ENCODE assay signal across 10 mouse cellular contexts in genomic region chr5:119389857-119390256, GRCm38 (mm10).
DNase-seq lines count a peak whose midpoint lies in the region; ATAC-seq and TF ChIP-seq lines count a peak whose summit lies in the region.
"Had no signal": no experiment of that assay in that cellular context is flagged by ENCODE, and none has a peak within 500 bp of the region (broad histone marks: within the 10 kb centered on the region; RNA-seq: fewer than 3 reads in every experiment).

No protein-coding gene starts in this region.

- TF ChIP-seq EP300 in lung, postnatal 0 days (IDR thresholded peaks at IDR 0.05), result no peak

- no peak overlapping the region for H3K4me2 ChIP-seq in forebrain, postnatal 0 days (ENCODE audit: low read depth)
- H3K4me2 ChIP-seq in forebrain, embryonic 13.5 days, result no peak overlapping the region
- no peak overlapping the region for H3K4me2 ChIP-seq in lung, embryonic 16.5 days (ENCODE audit: low read depth, low read length)
- no peak overlapping the region for H3K4me2 ChIP-seq in lung, postnatal 0 days (replicated peaks; ENCODE audit: low read depth, low read length)
- no peak overlapping the region for H3K4me2 ChIP-seq in stomach, embryonic 16.5 days (ENCODE audit: low read depth, low read length)

- no peak overlapping the region for H3K27ac ChIP-seq in forebrain, postnatal 0 days (ENCODE audit: low read depth, low read length)
- no peak overlapping the region for H3K27ac ChIP-seq in forebrain, embryonic 13.5 days
- H3K27ac ChIP-seq in lung, embryonic 16.5 days (ENCODE audit: low read length), result no peak overlapping the region
- no peak overlapping the region for H3K27ac ChIP-seq in lung, postnatal 0 days (ENCODE audit: low read length)
- H3K27ac ChIP-seq in stomach, embryonic 16.5 days (ENCODE audit: low read length), result peak overlapping the region; percentile 73
- H3K27ac ChIP-seq: kidney, postnatal 0 days had no signal

- DNase-seq in forebrain, postnatal 0 days, result peak; percentile 50
- DNase-seq in lung, postnatal 0 days (ENCODE audit: low spot score), result no peak
- peak; percentile 59 to 62 for DNase-seq in frontal cortex, postnatal 36 days (ENCODE audit: low spot score in 2 of 2)
- no peak for DNase-seq in adrenal gland, postnatal 25 days
- no peak for DNase-seq in testis, postnatal 10 days (ENCODE audit: low spot score)

- no peak for ATAC-seq in forebrain, postnatal 0 days
- ATAC-seq in forebrain, embryonic 13.5 days, result no peak
- peak; percentile 49; the same call in 1 of the 2 replicates for ATAC-seq in lung, embryonic 16.5 days (ENCODE audit: low read depth)
- no peak for ATAC-seq in lung, postnatal 0 days
- no peak for ATAC-seq in stomach, embryonic 16.5 days (ENCODE audit: insufficient read depth, low FRiP score)

- no peaks in the 10 kb centered on the region for H3K27me3 ChIP-seq in forebrain, postnatal 0 days (ENCODE audit: insufficient read depth, low read length)
- no peaks in the 10 kb centered on the region for H3K27me3 ChIP-seq in forebrain, embryonic 13.5 days
- no peaks in the 10 kb centered on the region for H3K27me3 ChIP-seq in lung, embryonic 16.5 days (ENCODE audit: control insufficient read depth, insufficient read depth, low read depth, low read length)
- no peaks in the 10 kb centered on the region for H3K27me3 ChIP-seq in lung, postnatal 0 days (replicated peaks; ENCODE audit: insufficient read depth, low read length)
- no peaks in the 10 kb centered on the region for H3K27me3 ChIP-seq in stomach, embryonic 16.5 days (ENCODE audit: control insufficient read depth, insufficient read depth, low read length)

- H3K36me3 ChIP-seq in forebrain, postnatal 0 days (ENCODE audit: insufficient read depth), result no peaks in the 10 kb centered on the region
- no peaks in the 10 kb centered on the region for H3K36me3 ChIP-seq in forebrain, embryonic 13.5 days (ENCODE audit: poor library complexity, severe bottlenecking)
- no peaks in the 10 kb centered on the region for H3K36me3 ChIP-seq in lung, embryonic 16.5 days (ENCODE audit: control insufficient read depth, insufficient read depth, low read length)
- H3K36me3 ChIP-seq in lung, postnatal 0 days (ENCODE audit: insufficient read depth, low read length), result no peaks in the 10 kb centered on the region
- H3K36me3 ChIP-seq in stomach, embryonic 16.5 days (ENCODE audit: control insufficient read depth, insufficient read depth, low read length), result no peaks in the 10 kb centered on the region

- H3K4me1 ChIP-seq in forebrain, postnatal 0 days (ENCODE audit: insufficient read depth), result no peaks in the 10 kb centered on the region
- H3K4me1 ChIP-seq in forebrain, embryonic 13.5 days, result peaks cover 7% of the 10 kb centered on the region; the same call in 1 of the 2 replicates
- H3K4me1 ChIP-seq in lung, embryonic 16.5 days (replicated peaks; ENCODE audit: control insufficient read depth, insufficient read depth, low read length), result peaks cover 20% of the 10 kb centered on the region; the same call in 1 of the 2 replicates
- H3K4me1 ChIP-seq in lung, postnatal 0 days (ENCODE audit: insufficient read depth, low read depth, low read length), result no peaks in the 10 kb centered on the region
- peaks cover 10% of the 10 kb centered on the region for H3K4me1 ChIP-seq in stomach, embryonic 16.5 days (ENCODE audit: control insufficient read depth, insufficient read depth, low read length)

- no peak for TF ChIP-seq CTCF in forebrain, postnatal 0 days (IDR thresholded peaks at IDR 0.05; ENCODE audit: low read depth)
- TF ChIP-seq CTCF in lung, postnatal 0 days (IDR thresholded peaks at IDR 0.05), result no peak

- H3K4me3 ChIP-seq in forebrain, postnatal 0 days (ENCODE audit: low read depth, low read length), result no peak overlapping the region
- H3K4me3 ChIP-seq in forebrain, embryonic 13.5 days, result no peak overlapping the region
- H3K4me3 ChIP-seq in lung, embryonic 16.5 days (ENCODE audit: low read length), result no peak overlapping the region
- H3K4me3 ChIP-seq in lung, postnatal 0 days (ENCODE audit: low read depth, low read length), result no peak overlapping the region
- no peak overlapping the region for H3K4me3 ChIP-seq in stomach, embryonic 16.5 days (replicated peaks; ENCODE audit: low read length)
- H3K4me3 ChIP-seq: myocyte had no signal

- no peaks in the 10 kb centered on the region for H3K9me3 ChIP-seq in forebrain, postnatal 0 days (ENCODE audit: low read length)
- no peaks in the 10 kb centered on the region for H3K9me3 ChIP-seq in forebrain, embryonic 13.5 days (replicated peaks)
- H3K9me3 ChIP-seq in lung, embryonic 16.5 days (ENCODE audit: control insufficient read depth, low read length), result no peaks in the 10 kb centered on the region
- no peaks in the 10 kb centered on the region for H3K9me3 ChIP-seq in lung, postnatal 0 days (ENCODE audit: low read length)
- no peaks in the 10 kb centered on the region for H3K9me3 ChIP-seq in stomach, embryonic 16.5 days (replicated peaks; ENCODE audit: control insufficient read depth, low read length)

- no peak overlapping the region for H3K9ac ChIP-seq in forebrain, postnatal 0 days
- H3K9ac ChIP-seq in forebrain, embryonic 13.5 days, result no peak overlapping the region
- H3K9ac ChIP-seq in lung, embryonic 16.5 days (ENCODE audit: low read length), result no peak overlapping the region
- H3K9ac ChIP-seq in lung, postnatal 0 days (replicated peaks; ENCODE audit: low read depth), result no peak overlapping the region
- H3K9ac ChIP-seq in stomach, embryonic 16.5 days (ENCODE audit: low read length), result no peak overlapping the region

- 60% methylated on average over 7 of the region's 7 CpGs for WGBS in forebrain, postnatal 0 days
- WGBS in forebrain, embryonic 13.5 days, result 82% methylated on average over 7 of the region's 7 CpGs
- WGBS in lung, embryonic 16.5 days, result 53% methylated on average over 7 of the region's 7 CpGs
- WGBS in lung, postnatal 0 days, result 53% methylated on average over 7 of the region's 7 CpGs
- 51% methylated on average over 7 of the region's 7 CpGs for WGBS in stomach, embryonic 16.5 days

Comparison
In these comparisons a context has a peak if more than half of its experiments do, and no peak if none do; other contexts are left out.
1. DNase-seq: peak in forebrain, postnatal 0 days (single experiment) and frontal cortex, postnatal 36 days (2 of 2); none in lung, postnatal 0 days (single experiment), adrenal gland, postnatal 25 days (single experiment) and testis, postnatal 10 days (single experiment).